Mouse (Mus musculus) thymus, adult 2 months (tissue): ENCODE results near the gene Asap3.

ENCODE experiments used
- CTCF ChIP-seq: fragments of 200-500 bp; IDR thresholded peaks from 2 replicates; pipeline ENCODE4 v1.5.1; 2012; ENCODE audit warnings: mild to moderate bottlenecking, control low read depth, low read length, moderate library complexity, borderline replicate concordance; ENCODE audit not compliant: control insufficient read depth, poor library complexity, insufficient read depth; ENCODE audit errors: extremely low read depth
- POLR2A ChIP-seq: fragments of 200-500 bp; IDR thresholded peaks from 2 replicates; pipeline ENCODE4 v1.6.1; 2012; ENCODE audit warnings: mild to moderate bottlenecking, low read length, control low read depth, moderate library complexity; ENCODE audit not compliant: control insufficient read depth, poor library complexity, insufficient read depth; ENCODE audit errors: extremely low read depth

- TF ChIP-seq CTCF (no peak), POLR2A (no peak)
Observed at GRCm38 (mm10) chr4:136248464-136249331, 42.5 kb downstream of the Asap3 start.
